Mouse (Mus musculus): ENCODE data around the gene Cdk2ap2.

DNA sequence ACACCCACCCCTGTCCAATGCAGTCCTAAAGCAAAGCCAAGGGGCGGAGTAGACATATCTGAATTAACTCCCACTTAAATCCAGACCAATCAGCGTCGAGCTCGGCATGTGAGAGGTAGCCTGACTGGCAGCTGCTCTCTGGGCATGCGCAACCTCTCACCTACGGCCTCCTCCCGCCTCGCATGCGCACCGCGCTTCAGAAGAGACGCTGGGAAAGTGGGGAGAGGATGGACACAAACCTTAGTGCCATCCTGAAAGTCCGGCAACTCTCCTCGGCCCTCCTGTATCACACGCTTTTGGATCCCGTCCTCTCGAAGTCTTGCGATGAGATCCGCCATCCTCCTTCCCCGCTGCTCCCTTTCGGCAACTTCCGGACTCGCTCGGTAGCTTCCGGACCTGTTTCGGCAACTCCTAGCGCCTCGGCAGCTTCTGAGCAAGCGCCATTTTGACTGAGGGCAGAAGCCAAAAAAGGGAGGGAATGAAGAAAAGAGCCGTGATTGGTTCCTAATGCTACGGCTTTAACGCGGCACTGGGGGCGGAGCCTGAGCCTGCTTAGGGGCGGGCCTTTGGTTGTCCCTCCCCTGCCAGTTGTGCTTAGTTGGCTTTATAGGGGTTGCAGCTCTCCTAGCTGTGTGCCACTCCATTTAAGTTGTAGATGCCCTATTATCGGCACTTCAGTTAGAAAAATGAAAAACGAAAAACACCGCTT is 24.3 kb downstream of the Cdk2ap2 start:
- TF ChIP-seq CTCF (IDR thresholded peaks at IDR 0.05; ENCODE audit: low read depth) = no peak
- no peak for TF ChIP-seq EP300 (IDR thresholded peaks at IDR 0.05; ENCODE audit: low read depth)

Measured in heart, postnatal 0 days (tissue).